Mouse (Mus musculus) heart, adult 11 months (tissue): ENCODE results near the gene Palm3.

Source experiments
- DNase-seq: peaks from one replicate; pipeline ENCODE4 v3.0.0; 2022

Gene Palm3

GRCm38 (mm10) chr8:83998231-83999056, 22.8 kb upstream of the Palm3 start:
- peak; percentile 97 for DNase-seq

GRCm38 (mm10) chr8:83999057-83999705, 22.1 kb upstream of the Palm3 start:
- DNase-seq = peak; percentile 96

GRCm38 (mm10) chr8:83999825-84000224, 21.4 kb upstream of the Palm3 start:
- peak; percentile 92 for DNase-seq

GRCm38 (mm10) chr8:84001281-84002000, 19.8 kb upstream of the Palm3 start, which contains the start of gene 1700067K01Rik:
Gene 1700067K01Rik (plus strand): TSS chr8:84001502.
- peak; percentile 92 for DNase-seq

- DNase-seq = peak; percentile 91
These were observed 18.2 kb upstream of the Palm3 start for GRCm38 (mm10) chr8:84002957-84003611.

- DNase-seq = peak; percentile 92
These were observed 17.5 kb upstream of the Palm3 start for GRCm38 (mm10) chr8:84003612-84004246.

- peak; percentile 99 for DNase-seq
These were observed 16.6 kb upstream of the Palm3 start for GRCm38 (mm10) chr8:84004533-84005201.

- peak; percentile 92 for DNase-seq
These were observed 15.8 kb upstream of the Palm3 start for GRCm38 (mm10) chr8:84005502-84005901.

- DNase-seq = no peak
These were observed 12.9 kb upstream of the Palm3 start for GRCm38 (mm10) chr8:84008362-84008761.

GRCm38 (mm10) chr8:84009876-84010275, 11.4 kb upstream of the Palm3 start:
- peak; percentile 98 for DNase-seq

GRCm38 (mm10) chr8:84010625-84011611, 10.4 kb upstream of the Palm3 start:
- DNase-seq = peak; percentile 96

GRCm38 (mm10) chr8:84011705-84012498, 9.4 kb upstream of the Palm3 start, which contains the start of gene 2210011C24Rik:
Gene 2210011C24Rik (minus strand): TSS chr8:84012171.
- DNase-seq = peak; percentile 94

- peak; percentile 94 for DNase-seq
These were observed 8.6 kb upstream of the Palm3 start for GRCm38 (mm10) chr8:84012499-84013165.

GRCm38 (mm10) chr8:84015833-84016232, 5.4 kb upstream of the Palm3 start:
- DNase-seq = no peak

GRCm38 (mm10) chr8:84019738-84020137, 1.5 kb upstream of the Palm3 start:
- DNase-seq = no peak

GRCm38 (mm10) chr8:84021569-84021968, 298 bp downstream of the Palm3 start:
- no peak for DNase-seq

GRCm38 (mm10) chr8:84023085-84023484, 1.8 kb downstream of the Palm3 start:
- DNase-seq = peak; percentile 98

GRCm38 (mm10) chr8:84023631-84024030, 2.4 kb downstream of the Palm3 start:
- DNase-seq = no peak

GRCm38 (mm10) chr8:84024171-84024570, 2.9 kb downstream of the Palm3 start:
- no peak for DNase-seq
